Mouse (Mus musculus) adrenal gland, adult (tissue): ENCODE measurements at regions not wholly inside any gene's neighbourhood (a gene's known extent, or its start where the extent isn't known, plus 50 kb on each side); places are given as distances from the start of the nearest gene placed in this dataset.
"Not testable (repeated sequence)": the region's sequence is repeated elsewhere in the genome, so short reads cannot be mapped to it uniquely, and the experiment has no call there.

Experiments used
- DNase-seq, 2 experiments: peaks; one replicate each; pipeline ENCODE4 v3.0.0; 2022 to 2023; ENCODE audit warnings: low spot score in 1 of 2; ENCODE audit not compliant: inconsistent age in 2 of 2

DNA sequence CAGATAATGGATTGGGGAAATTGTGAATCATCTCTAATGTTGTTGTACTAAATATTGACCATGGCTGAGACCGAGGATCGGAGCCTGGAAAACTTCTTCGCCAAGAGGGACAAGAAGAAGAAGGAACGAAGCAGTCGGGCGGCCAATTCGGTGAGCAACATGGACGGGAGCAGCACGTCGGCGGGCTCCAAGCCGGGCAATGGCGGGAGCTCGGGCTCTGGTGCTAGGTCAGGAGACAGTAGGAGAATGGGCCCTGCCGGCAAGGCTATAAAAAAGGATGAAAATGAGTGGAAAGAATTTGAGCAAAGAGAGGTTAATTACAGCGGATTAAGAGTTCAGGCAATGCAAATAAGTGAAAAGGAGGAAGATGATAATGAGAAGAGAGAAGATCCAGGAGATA, 55.0 kb upstream of the Zfp990 start:
- DNase-seq: not testable (repeated sequence)

DNA sequence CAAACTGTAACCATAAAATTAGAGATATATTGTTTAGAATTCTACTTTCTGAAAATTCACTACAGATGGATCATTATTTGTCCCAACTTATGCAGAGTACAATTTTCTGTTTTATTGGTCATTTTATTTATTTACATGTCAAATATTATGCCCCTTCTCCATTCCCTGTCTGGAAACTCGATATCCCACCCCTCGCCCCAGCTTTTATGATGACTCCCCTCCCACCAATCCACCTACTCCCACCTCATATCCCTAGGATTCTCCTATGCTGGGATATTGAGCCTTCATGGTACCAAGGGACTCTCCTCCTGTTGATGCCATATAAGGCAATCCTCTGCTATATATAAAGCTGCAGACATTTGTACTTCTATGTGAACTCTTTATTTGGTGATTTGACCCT, 62.0 kb upstream of the Zfp990 start:
- no peak for DNase-seq

DNA sequence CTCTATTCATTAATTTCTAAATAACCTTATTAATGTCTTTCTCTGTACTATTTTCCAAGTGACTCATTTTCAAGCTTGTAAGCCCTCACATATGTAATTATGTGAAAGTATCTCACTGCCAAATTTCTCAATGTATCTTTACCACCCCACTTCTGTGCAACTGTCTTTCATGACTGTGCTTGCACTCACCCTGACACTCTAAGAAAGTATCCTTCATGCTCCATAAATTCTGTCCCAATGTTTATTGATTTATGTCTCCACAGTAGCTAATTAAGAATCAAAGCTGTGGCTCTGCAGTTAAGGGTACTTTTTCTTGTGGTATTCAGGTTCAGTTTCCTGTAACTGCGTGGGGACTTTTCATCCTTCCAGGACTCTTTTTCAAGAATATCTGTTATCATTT, 73.8 kb upstream of the Zfp990 start:
- not testable (repeated sequence) for DNase-seq

DNA sequence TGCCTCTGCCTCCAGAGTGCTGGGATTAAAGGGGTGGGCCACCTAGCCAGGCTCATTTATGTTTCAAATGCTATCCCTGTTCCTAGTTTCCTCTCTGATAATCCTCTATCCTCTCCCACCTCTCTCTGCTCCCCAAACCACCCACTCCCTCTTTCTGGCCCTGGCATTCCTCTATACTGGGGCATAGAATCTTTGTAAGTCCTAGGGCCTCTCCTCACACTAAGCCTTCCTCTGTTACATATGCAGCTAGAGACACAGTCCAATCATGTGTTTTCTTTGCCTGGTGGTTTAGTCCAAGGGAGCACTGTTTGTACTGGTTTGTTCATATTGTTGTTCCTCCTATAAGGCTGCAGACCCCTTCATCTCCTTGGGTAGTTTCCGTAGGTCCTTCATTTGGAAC, 76.0 kb upstream of the Zfp990 start:
- no peak for DNase-seq

DNA sequence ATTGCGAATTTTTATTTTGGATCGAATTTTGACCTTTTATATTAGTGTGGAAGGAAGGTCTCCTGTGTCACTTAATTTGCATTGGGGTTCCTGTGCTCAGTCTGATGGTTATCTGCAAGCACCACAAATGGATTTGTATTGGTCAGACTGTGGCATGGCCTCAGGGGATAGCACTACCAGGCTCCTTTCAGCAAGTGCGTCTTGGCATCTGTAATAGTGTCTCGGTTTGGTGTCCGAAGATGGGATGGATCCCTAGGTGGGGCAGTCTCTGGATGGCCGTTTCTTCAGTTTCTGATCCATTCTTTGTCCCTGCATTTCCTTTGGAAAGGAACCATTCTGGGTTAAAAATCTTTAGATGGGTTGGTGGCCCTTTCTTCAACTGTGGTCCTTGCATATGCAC, 76.5 kb upstream of the Zfp990 start:
- DNase-seq: peak in 1 of 2 experiments; percentile 43

DNA sequence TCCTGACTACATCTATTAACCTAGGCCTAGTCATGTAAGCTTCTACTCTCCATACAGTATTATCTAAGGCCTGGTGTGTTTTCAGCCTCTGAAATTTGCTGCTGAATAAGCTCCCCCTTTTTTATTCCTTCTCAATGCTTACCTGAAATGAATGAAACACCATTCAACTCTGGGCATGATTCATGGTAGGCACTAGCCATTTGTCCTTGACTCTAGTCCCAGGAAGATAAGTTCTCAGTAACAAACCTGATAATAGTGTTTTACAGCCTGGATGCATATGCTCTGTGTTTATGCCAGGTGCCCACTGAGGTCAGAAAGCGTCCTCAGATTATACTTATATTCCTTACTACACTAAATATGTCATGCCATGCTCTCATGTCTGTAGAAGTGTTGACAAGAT, 77.3 kb upstream of the Zfp990 start:
- DNase-seq: peak in 1 of 2 experiments; percentile 71

DNA sequence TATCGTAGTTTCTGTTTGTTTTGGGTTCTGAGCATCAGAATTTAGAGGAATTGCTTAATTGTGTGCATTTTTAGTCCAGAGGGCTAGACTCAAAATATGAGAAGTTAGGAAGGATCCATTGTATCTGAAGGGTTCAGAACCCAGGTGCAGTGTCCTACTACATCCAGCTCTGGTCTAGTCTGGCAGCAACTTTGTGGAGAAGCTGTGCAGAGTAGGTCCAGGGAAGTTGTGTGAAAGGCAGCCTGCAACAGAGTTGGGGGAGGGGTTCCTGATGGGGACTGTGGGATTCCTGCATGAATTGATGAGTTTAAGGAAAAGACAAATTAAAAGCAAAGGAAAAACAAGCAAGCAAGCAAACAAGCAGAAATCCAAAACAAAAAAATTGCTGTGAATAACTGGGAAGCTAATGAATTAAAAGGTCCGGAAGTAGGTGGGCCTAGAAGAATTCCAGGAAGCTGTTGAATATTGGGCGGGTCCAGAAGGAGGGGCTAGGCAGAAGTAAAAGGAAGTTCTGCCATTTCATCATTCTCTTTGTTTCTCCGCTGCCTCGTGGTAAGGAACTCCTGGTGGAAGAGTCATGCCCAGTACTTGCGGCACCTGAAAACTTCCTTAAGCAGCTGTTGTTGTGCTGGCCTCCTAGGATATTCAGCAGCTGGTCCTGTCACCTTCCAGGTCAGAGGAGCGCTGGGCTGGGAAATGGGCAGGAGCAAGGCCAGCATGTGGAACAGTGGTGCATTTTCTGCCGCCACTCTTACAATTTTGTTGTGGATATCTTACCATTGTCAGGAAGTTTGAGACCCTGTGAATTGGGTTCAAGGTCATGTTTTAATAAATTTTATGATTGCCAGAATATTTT, 78.4 kb upstream of the Zfp990 start:
- no peak for DNase-seq

DNA sequence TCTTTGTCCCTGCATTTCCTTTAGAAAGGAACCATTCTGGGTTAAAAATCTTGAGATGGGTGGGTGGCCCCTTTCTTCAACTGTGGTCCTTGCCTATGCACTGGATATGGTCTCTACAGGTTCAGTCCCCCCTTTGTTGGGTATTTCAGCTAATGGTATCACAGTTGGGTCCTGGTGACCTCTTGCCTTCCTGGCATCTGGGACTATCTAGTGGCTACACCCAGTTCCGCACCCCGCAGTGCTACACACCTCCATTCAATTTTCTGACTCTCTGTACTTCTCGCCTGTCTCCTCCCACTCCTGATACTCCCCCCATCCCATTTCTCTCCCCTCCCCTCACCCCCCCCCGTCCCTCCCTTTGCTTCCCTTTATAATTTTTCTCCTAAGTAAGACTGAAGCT, 92.7 kb upstream of the Zfp990 start:
- DNase-seq: not testable (repeated sequence)

DNA sequence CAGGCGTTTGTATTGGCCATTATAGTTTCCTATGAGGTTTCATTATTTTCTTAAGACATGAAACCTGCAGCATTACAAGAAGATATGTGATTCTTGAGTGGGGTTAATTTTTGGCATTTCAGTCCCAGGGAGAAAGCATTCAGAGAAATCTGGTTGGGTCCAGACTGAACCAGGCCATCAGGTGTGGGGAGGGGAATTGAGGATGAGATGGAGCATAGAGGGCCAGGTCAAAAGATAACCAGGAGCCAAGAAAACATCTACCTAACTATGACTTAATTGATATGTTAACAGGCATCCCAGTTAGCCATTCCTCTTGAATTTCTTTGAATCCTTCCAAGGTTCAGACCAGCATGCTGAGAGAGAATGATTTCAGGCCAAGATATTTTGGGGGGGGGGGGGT, 96.2 kb upstream of the Tnfrsf8 start:
- DNase-seq: no peak

DNA sequence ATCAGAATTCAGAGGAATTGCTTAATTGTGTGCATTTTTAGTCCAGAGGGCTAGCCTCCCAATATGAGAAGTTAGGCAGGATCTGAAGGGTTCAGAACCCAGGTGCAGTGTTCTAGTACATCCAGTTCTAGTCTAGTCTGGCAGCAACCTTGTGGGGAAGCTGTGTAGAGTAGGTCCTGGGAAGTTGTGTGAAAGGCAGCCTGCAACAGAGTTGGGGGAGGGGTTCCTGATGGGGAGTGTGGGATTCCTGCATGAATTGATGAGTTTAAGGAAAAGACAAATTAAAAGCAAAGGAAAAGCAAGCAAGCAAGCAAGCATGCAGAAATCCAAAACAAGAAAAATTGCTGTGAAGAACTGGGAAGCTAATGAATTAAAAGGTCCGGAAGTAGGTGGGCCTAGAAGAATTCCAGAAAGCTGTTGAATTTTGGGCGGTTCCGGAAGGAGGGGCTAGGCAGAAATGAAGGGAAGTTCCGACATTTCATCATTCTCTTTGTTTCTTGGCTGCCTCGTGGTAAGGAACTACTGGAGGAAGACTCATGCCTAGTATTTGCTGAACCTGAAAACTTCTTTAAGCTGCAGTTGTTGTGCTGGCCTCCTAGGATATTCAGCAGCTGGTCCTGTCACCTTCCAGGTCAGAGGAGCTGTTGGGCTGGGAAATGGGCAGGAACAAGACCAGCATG, 95.0 kb upstream of the Tnfrsf8 start:
- DNase-seq: no peak

DNA sequence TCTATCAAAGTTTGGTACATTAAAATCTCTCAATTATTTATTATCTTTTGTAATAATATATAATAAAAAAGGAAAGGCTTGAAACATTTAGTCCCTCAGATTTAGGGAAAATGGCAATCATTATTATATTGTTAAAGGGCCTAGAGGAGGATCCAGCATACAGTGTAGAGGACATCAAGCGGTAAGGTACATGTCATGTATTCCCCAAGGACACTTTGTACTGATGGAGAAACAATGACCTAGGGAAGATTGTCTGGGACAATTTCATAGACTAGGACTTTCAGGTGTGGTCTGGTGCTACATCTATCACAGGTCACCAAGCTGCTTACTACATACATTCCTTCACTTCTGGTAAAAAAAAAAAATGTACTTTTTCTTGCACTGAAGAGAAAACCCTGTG, 91.1 kb upstream of the Tnfrsf8 start:
- not testable (repeated sequence) for DNase-seq

DNA sequence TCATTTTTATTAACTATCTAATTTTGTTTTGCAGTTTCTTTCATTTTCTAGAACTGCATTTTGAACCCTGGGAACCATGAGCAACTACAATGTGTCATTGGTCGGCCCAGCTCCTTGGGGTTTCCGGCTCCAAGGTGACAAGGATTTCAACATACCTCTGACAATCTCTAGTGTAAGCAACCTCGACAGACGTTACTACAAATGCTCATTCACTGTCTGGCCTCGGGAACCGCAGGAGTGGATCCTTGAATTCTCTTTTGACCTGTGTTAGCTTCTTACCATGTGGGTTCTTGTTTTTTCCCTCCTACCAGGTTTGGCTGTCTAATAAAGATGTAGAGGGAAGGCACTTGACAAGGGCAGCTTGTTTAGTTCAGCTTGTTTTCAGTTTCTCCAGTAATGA, 89.3 kb upstream of the Tnfrsf8 start:
- DNase-seq: peak in 1 of 2 experiments; percentile 61

DNA sequence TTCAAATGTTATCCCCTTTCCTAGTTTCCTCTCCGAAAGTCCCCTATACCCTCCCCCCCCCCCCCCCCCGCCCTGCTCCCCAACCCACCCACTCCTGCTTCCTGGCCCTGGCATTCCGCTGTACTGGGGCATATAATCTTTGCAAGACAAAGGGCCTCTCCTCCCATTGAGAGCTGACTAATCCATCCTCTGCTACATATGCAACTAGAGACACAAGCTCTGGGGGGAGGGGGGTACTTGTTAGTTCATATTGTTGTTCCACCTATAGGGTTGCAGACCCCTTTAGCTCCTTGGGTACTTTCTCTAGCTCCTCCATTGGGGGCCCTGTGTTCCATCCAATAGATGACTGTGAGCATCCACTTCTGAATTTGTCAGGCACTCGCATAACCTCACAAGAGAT, 63.9 kb upstream of the Tnfrsf8 start:
- DNase-seq: not testable (repeated sequence)

DNA sequence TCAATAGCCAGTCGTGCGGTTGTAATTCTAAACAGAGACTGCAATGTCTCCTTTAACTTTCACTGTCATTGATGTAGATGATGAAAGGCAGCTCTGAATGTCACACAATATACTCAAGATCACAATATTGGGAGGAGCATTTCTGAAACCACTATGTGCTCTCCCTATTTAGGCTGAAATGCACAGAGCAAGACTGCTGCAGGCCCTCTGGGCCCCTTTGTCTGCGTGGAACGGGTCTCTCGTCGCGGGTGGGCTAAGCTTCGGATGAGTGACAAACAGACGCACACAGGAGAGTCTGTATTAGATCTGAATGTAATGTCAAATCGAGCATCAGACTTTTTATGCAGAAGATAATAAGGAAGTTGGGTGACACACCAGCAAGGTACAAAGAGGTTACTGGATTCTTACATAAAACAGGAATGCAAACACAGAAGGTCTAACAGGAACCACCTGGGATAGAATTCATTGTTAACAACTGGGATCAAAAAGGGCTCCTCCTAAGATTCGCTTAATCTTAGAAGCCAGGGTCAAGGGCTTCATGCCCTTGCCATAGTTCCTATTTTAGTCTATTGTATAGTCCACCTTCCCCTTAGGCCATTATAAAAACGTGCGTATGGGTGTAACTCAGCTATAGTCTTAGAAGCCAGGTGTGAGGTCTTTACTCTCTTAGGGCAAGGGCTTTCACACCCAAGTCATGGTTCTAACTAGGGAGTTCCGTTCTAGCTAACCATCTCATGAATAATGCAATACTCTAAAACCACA, 62.5 kb upstream of the Tnfrsf8 start:
- DNase-seq: not testable (repeated sequence)

DNA sequence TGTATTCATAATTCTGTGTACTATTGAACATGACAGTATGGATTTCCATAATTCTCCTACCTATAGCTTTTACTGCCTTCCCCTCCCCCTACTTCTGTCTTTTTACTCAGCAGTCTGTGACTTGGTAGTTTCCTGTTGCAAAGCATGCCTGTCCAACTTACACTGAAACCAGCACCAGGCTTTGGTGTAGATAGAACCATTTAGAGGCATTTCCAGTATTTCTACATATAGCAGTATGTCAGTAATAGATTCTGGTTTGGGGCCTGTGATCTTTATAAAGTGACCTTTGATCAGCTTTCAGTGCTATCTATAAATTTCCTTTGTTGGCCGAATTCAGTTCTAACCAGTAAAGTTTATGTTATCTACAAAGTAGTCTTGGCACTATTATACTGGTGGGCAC, 54.8 kb upstream of the Tnfrsf8 start:
- DNase-seq: no peak

DNA sequence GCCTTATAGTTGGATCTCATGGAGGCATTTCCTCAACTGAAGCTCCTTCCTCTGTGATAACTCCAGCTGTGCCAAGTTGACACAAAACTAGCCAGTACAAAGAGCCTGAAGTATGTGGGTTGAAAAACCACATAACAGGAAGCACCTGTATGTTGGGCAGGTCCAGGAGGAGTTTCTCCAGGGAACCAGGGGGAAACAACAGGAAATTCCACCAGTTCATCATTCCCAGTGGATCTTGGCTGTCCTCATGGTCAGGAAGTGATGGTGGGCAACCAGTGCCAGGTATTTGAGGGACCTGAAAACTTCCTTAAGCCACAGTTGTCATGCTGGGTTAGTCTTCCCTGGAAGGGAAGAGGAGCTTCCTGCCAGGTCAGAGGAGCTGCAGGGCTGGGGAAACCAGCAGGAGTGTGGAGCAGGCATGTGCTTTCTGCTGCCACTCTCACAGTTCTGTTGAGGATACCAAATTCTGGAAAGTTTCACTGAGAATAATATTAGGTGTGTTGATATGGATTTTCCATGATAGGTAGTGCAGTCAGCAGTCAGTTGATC, 52.4 kb upstream of the Tnfrsf8 start:
- no peak for DNase-seq

DNA sequence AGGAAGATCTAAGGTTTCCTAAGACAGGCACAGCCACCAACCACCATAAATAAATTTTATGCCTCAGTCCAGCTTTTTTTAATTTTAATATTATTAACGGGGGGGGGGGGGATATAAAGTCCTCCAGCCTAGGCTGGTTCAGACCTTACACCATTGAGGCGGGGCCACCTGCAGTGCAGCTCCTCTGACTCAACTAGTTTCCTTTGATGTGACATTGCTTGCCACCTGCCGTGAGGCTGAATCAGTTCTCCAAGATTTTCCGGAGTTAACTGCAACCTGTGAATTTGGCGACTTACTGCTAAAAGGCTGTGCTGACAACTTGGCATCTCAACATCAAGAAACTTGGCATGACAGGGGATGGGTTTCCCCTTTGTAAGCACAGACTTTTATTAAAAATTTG, 51.3 kb upstream of the Tnfrsf8 start:
- DNase-seq: no peak

DNA sequence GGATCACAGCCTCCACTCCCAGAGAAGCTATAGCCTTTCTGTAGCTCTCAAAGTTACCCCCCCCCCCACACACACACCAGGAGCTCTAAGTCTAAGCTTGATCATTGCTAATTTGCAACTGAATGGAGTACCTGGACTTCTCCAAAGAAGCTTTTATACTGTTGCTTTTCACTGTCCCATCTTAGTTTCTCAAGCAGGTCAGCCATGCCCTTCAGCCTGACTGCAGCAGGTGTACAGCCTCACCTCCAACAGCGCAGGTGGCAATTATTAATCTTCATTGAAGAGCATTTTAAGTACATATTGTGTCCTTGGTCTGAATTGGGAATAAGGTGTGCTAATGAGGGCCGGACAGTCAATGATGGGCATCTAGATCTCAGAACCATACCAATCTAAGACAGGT, 50.8 kb upstream of the Tnfrsf8 start:
- not testable (repeated sequence) for DNase-seq
